Mouse (Mus musculus) embryonic facial prominence, embryonic 12.5 days (tissue): ENCODE results near the gene Cdh12. TPM values are rescaled to one million over a fixed set of nuclear protein-coding genes. Genes with fewer than 3 reads are reported as not detected.

Experiments
- ATAC-seq: fragments of 200-750 bp; cut with Nextera tagmentation; 2 replicates; pipeline ENCODE4 v1.8.0; 2017; ENCODE audit not compliant: insufficient number of reproducible peaks, insufficient read depth, low FRiP score, low TSS enrichment
- H3K27ac ChIP-seq: fragments of 300-500 bp; sonication (generic); 2 replicates; pipeline ENCODE4 v1.5.1; 2016; ENCODE audit warnings: mild to moderate bottlenecking
- H3K27me3 ChIP-seq: fragments of 300-500 bp; sonication (generic); 2 replicates; pipeline ENCODE4 v1.6.1; 2016; ENCODE audit warnings: mild to moderate bottlenecking, moderate library complexity
- H3K36me3 ChIP-seq: fragments of 300-500 bp; sonication (generic); 2 replicates; pipeline ENCODE4 v1.6.1; 2016; ENCODE audit warnings: mild to moderate bottlenecking
- H3K4me1 ChIP-seq: fragments of 300-500 bp; sonication (generic); 2 replicates; pipeline ENCODE4 v1.6.1; 2016
- H3K4me2 ChIP-seq: fragments of 300-500 bp; sonication (generic); replicated peaks from 2 replicates; pipeline ENCODE4 v1.6.1; 2016; ENCODE audit warnings: mild to moderate bottlenecking, moderate library complexity
- H3K4me3 ChIP-seq: fragments of 300-500 bp; sonication (generic); 2 replicates; pipeline ENCODE4 v1.5.1; 2016; ENCODE audit warnings: mild to moderate bottlenecking
- H3K9ac ChIP-seq: fragments of 300-500 bp; sonication (generic); 2 replicates; pipeline ENCODE4 v1.6.1; 2016; ENCODE audit warnings: mild to moderate bottlenecking, moderate library complexity
- H3K9me3 ChIP-seq: fragments of 300-500 bp; sonication (generic); 2 replicates; pipeline ENCODE4 v1.6.1; 2016; ENCODE audit warnings: mild to moderate bottlenecking, moderate library complexity
- WGBS: fragments of 180-500 bp; shearing (Covaris S2); methylation state at CpG from one replicate; pipeline ENCODE4 v1.1.7; 2016; 5-methylcytosine and 5-hydroxymethylcytosine counted together
- polyA plus RNA-seq: library from polyadenylated mRNA; unstranded; fragments of >200 nt; fragmentation: Nextera tagmentation; extraction: Ambion mirVana; gene quantifications from 2 replicates; pipeline ENCODE4 v1.2.1, GENCODE M21; 2016

Cdh12 gene
- polyA plus RNA-seq, 1 experiment from 2014 or later: 0.91 TPM

DNA sequence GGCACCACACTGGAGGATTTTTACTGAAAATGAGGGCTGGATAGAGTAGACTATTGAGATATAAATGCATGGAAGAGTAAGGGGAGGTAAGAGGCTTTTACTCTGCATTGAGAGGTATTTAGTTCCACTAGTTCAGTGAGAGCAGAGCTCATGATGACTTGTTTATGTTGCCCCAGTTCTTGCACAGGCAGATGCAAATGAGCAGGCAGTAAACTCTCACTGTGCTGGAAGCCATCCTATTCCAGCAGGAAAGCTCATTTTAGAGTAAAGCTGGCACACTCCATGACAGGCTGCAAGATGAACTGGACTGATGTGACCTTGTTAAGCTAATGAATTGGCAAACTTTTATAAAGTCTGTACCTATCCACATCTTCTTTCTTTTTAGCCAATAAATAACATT is 494.9 kb downstream of the Cdh12 start:
- Histone ChIP-seq H3K9me3 (no peaks in the 10 kb centered on the region), H3K4me3 (no peak overlapping the region), H3K9ac (no peak overlapping the region), H3K36me3 (no peaks in the 10 kb centered on the region), H3K27ac (no peak overlapping the region), H3K4me2 (no peak overlapping the region), H3K4me1 (no peaks in the 10 kb centered on the region), H3K27me3 (no peaks in the 10 kb centered on the region)
- ATAC-seq: no peak

GRCm38 (mm10) chr15:20967463-20967862 is 518.4 kb downstream of the Cdh12 start:
- Histone ChIP-seq H3K9me3 (no peaks in the 10 kb centered on the region), H3K4me3 (no peak overlapping the region), H3K9ac (no peak overlapping the region), H3K36me3 (no peaks in the 10 kb centered on the region), H3K4me2 (no peak overlapping the region), H3K27me3 (no peaks in the 10 kb centered on the region), H3K4me1 (no peaks in the 10 kb centered on the region), H3K27ac (no peak overlapping the region)
- 35% methylated on average over 2 of the region's 2 CpGs for WGBS
- peak; percentile 47; the same call in 1 of the 2 replicates for ATAC-seq

GRCm38 (mm10) chr15:20971041-20971440 is 522.0 kb downstream of the Cdh12 start:
- Histone ChIP-seq H3K4me1 (no peaks in the 10 kb centered on the region), H3K9me3 (no peaks in the 10 kb centered on the region), H3K4me2 (no peak overlapping the region), H3K4me3 (no peak overlapping the region), H3K36me3 (no peaks in the 10 kb centered on the region), H3K27me3 (no peaks in the 10 kb centered on the region), H3K9ac (no peak overlapping the region), H3K27ac (no peak overlapping the region)
- WGBS: 91% methylated on average over 2 of the region's 2 CpGs
- no peak for ATAC-seq

DNA sequence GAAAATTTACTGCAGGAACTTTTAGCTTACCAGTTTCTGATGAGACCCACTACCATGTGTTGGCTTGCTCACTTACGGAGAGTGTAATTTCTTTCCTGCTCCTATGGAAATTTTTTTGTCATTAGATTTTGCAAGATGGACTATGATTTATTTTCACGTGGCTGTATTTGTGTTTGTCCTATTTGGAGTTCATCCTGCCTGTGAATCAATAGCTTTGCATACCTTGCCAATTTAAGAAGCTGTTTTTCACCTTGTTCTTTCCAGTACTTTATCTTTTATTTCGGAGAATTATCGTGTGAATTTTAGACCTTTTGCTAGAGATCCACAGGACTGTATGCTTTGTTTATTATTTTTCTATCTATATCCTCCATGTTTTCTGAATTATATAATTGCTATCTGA is 551.5 kb downstream of the Cdh12 start:
- no peak overlapping the region for H3K4me2 ChIP-seq
- H3K4me3 ChIP-seq: no peak overlapping the region
- H3K9me3 ChIP-seq: no peaks in the 10 kb centered on the region
- no peaks in the 10 kb centered on the region for H3K4me1 ChIP-seq
- H3K9ac ChIP-seq: no peak overlapping the region
- no peak overlapping the region for H3K27ac ChIP-seq
- WGBS: 80% methylated on average over 4 of the region's 4 CpGs
- H3K36me3 ChIP-seq: no peaks in the 10 kb centered on the region
- no peaks in the 10 kb centered on the region for H3K27me3 ChIP-seq
- ATAC-seq: no peak

- 90% methylated on average over 2 of the region's 2 CpGs for WGBS
- Histone ChIP-seq H3K36me3 (no peaks in the 10 kb centered on the region), H3K9ac (no peak overlapping the region), H3K27me3 (no peaks in the 10 kb centered on the region), H3K4me2 (no peak overlapping the region), H3K4me1 (no peaks in the 10 kb centered on the region), H3K4me3 (no peak overlapping the region), H3K9me3 (no peaks in the 10 kb centered on the region), H3K27ac (no peak overlapping the region)
- no peak for ATAC-seq
These were observed 558.9 kb downstream of the Cdh12 start for GRCm38 (mm10) chr15:21007931-21008330.

DNA sequence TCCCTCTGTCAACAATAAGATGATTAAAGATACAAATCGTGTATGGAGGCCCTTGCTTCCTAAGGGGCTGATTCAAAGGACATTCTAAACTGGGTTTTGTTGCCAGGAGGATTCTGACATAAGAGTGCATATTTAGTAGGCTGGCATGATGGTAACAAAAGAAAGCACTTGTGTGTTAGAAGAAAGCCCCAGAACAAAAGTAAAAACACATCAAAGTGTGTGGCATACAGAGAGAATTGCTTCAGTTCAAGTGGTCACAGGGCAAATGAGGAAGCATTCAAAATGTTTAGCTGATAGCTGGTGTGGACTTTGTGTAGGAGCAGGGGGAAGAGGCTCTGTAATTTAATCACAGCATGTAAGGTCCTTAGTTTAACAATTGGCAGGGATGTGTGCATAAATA is 559.4 kb downstream of the Cdh12 start:
- H3K27me3 ChIP-seq: no peaks in the 10 kb centered on the region
- no peak for ATAC-seq
- 49% methylated on average over 1 of the region's 1 CpGs for WGBS

DNA sequence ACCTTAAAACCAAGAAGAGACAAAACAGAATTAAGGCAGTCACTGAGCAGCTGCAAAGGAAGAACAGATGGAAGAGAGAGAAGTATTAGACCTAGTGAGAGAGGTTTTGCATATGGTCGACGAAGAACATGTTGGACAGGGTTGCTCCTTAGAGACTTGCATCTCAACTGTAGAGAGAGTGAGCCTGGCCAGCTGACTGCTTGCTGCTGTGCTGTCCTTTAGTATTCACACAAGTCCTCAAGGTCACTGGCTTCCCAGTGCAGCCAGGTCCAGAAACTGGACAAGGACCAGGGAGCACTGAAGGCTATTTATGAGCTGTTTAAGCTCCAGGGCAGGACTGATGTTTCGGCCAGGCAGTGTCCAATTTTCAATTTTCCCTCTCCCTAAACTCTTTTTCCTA is 559.9 kb downstream of the Cdh12 start:
- H3K27ac ChIP-seq: no peak overlapping the region
- H3K9me3 ChIP-seq: no peaks in the 10 kb centered on the region
- H3K27me3 ChIP-seq: no peaks in the 10 kb centered on the region
- no peak overlapping the region for H3K4me2 ChIP-seq
- no peak for ATAC-seq
- H3K9ac ChIP-seq: no peak overlapping the region
- no peaks in the 10 kb centered on the region for H3K4me1 ChIP-seq
- no peaks in the 10 kb centered on the region for H3K36me3 ChIP-seq
- no peak overlapping the region for H3K4me3 ChIP-seq
- 55% methylated on average over 3 of the region's 3 CpGs for WGBS

More for the DNA sequence above, 559.4 kb downstream of the Cdh12 start:
- Histone ChIP-seq H3K27ac (no peak overlapping the region), H3K36me3 (no peaks in the 10 kb centered on the region), H3K4me2 (no peak overlapping the region), H3K4me3 (no peak overlapping the region), H3K4me1 (no peaks in the 10 kb centered on the region), H3K9ac (no peak overlapping the region), H3K9me3 (no peaks in the 10 kb centered on the region)

- Histone ChIP-seq H3K27ac (no peak overlapping the region), H3K9ac (no peak overlapping the region)
- 83% methylated on average over 1 of the region's 1 CpGs for WGBS
These were observed 614.6 kb downstream of the Cdh12 start for GRCm38 (mm10) chr15:21063683-21064082.

DNA sequence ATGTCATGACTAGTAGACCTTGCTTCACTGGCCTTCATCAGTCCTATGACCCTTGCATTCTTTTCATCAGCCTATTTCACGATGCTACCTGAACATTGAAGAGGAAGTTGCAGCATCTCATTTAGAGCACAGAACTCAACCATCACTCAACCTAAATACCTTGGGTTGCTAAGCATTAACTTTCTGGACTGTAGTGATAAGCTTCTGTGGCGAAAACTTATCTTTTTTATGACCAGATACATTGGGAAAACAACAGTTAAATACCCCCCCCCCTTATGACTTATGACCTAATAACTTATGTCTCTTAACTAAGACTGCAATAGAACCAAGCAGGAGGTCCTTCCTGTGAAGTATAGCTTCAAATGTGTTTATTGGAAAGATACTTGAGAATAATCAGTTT is 620.2 kb downstream of the Cdh12 start:
- Histone ChIP-seq H3K9me3 (no peaks in the 10 kb centered on the region), H3K36me3 (no peaks in the 10 kb centered on the region), H3K27ac (no peak overlapping the region), H3K4me3 (no peak overlapping the region), H3K4me1 (no peaks in the 10 kb centered on the region), H3K9ac (no peak overlapping the region), H3K27me3 (no peaks in the 10 kb centered on the region), H3K4me2 (no peak overlapping the region)
- ATAC-seq: no peak
- 78% methylated on average over 2 of the region's 2 CpGs for WGBS

More at GRCm38 (mm10) chr15:21063683-21064082, 614.6 kb downstream of the Cdh12 start:
- Histone ChIP-seq H3K4me2 (no peak overlapping the region), H3K9me3 (no peaks in the 10 kb centered on the region), H3K36me3 (no peaks in the 10 kb centered on the region), H3K27me3 (no peaks in the 10 kb centered on the region), H3K4me3 (no peak overlapping the region), H3K4me1 (no peaks in the 10 kb centered on the region)
- no peak for ATAC-seq

DNA sequence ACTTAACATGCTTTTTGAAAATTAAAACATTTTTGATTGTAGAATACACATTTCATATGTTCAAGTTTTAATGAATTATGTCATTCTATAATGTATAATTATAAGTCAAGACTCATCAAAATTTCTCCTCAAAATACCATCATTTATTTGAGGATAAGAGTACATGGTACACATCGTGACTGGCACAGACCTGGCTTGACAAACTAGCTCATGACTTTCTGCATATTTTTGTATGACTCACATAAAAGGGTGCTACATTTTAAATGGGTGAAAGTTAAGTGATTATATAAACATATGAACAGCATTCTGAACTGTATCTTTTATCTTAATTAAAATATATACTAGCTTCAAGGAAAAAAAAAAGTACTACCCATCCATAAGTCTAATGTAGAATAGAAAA is 643.8 kb downstream of the Cdh12 start:
- ATAC-seq: no peak
- Histone ChIP-seq H3K9me3 (no peaks in the 10 kb centered on the region), H3K36me3 (no peaks in the 10 kb centered on the region), H3K4me2 (no peak overlapping the region), H3K4me3 (no peak overlapping the region), H3K4me1 (no peaks in the 10 kb centered on the region), H3K27ac (no peak overlapping the region), H3K27me3 (no peaks in the 10 kb centered on the region), H3K9ac (no peak overlapping the region)
- WGBS: 83% methylated on average over 1 of the region's 1 CpGs

- no peaks in the 10 kb centered on the region for H3K4me1 ChIP-seq
- ATAC-seq: 0 out of 2 replicates have a peak, but pooled peaks have one; percentile 52
- WGBS: 10% methylated on average over 11 of the region's 11 CpGs
- H3K4me3 ChIP-seq: peak overlapping the region; percentile 33
- H3K9ac ChIP-seq: peak overlapping the region; percentile 19; the same call in 1 of the 2 replicates
- no peaks in the 10 kb centered on the region for H3K9me3 ChIP-seq
- H3K4me2 ChIP-seq: peak overlapping the region; percentile 50
- 0 out of 2 replicates have a peak, but pooled peaks cover 7% of the 10 kb centered on the region for H3K27me3 ChIP-seq
- H3K36me3 ChIP-seq: no peaks in the 10 kb centered on the region
- H3K27ac ChIP-seq: no peak overlapping the region
These were observed 660.2 kb downstream of the Cdh12 start for GRCm38 (mm10) chr15:21109009-21109841.

DNA sequence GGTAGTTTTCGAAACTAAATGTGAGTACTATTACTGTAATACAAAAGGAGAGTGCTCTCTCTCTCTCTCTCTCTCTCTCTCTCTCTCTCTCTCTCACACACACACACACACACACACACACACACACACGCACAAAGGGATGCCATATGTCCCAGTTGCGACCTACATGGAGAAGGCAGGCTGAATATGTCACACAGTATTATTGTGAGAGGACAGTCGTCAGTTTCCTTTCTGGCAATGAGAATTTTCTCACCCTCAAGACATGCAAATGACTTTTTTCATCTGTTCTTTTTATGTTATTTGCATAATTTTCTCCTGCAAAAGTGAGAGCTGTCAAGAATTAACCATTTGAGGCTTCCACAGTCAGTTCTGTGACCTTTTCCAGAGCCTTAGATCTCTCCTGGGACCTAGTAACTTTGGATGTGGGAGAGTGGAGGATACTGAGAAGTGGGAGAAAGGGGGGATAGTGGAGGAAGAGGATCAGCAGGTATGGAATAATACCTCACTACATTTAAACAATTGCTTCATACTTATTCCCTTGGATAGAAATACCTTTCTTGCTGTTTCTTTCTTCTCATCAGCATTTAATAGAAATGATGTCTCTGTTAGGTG is 660.9 kb downstream of the Cdh12 start:
- Histone ChIP-seq H3K4me2 (peak overlapping the region; percentile 50; the same call in 1 of the 2 replicates), H3K27ac (no peak overlapping the region), H3K27me3 (0 out of 2 replicates have a peak, but pooled peaks cover 7% of the 10 kb centered on the region), H3K4me3 (no peak overlapping the region), H3K9ac (no peak overlapping the region), H3K36me3 (no peaks in the 10 kb centered on the region), H3K9me3 (no peaks in the 10 kb centered on the region), H3K4me1 (no peaks in the 10 kb centered on the region)
- ATAC-seq: no peak
- WGBS: 57% methylated on average over 4 of the region's 4 CpGs
